In the genomic region with DNA sequence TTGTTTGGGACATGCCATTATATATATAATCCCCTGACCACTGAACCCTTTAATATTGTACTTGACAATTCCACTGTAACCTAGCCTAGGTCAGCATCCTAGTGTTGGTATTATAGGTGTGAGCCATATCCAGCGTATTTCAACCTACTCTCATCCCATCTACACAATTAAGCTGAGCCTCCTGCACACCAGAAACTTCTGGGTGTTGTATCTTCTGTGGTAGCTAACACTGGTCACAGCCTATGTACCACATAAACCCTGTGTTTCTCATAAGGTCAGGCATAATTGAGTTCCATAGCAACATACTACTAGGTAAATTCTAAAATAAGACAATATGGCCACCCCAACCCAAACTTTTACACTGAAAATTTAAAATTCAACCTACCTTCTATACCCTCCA, we compare ENCODE assay signal across 15 mouse cellular contexts.
"Had no signal": no experiment of that assay in that cellular context is flagged by ENCODE, and none has a peak within 500 bp of the region (broad histone marks: within the 10 kb centered on the region; RNA-seq: fewer than 3 reads in every experiment).

No protein-coding gene starts in this region.

- DNase-seq: kidney, adult 9 months; kidney, postnatal 10 days; kidney, postnatal 4 days; left cerebral cortex, postnatal 4 days; liver, embryonic 13.5 days; lung, adult 2 months; lung, postnatal 36 days; right cerebral cortex, adult 18-20 months; right cerebral cortex, postnatal 25 days; thymus, postnatal 36 days had no signal

- H3K27me3 ChIP-seq: limb, embryonic 13.5 days; liver, embryonic 13.5 days; neural tube, embryonic 15.5 days had no signal

- ATAC-seq: lung, postnatal 0 days; midbrain, embryonic 16.5 days had no signal

- H3K4me2 ChIP-seq: limb, embryonic 13.5 days; liver, embryonic 13.5 days; neural tube, embryonic 15.5 days had no signal

- H3K9me3 ChIP-seq: limb, embryonic 13.5 days; liver, embryonic 13.5 days; neural tube, embryonic 15.5 days had no signal

- H3K4me3 ChIP-seq: layer of hippocampus, adult 2 months; limb, embryonic 13.5 days; liver, embryonic 13.5 days; neural tube, embryonic 15.5 days had no signal

- H3K9ac ChIP-seq: limb, embryonic 13.5 days; neural tube, embryonic 15.5 days had no signal

- H3K27ac ChIP-seq: layer of hippocampus, adult 2 months; limb, embryonic 13.5 days; liver, embryonic 13.5 days; neural tube, embryonic 15.5 days had no signal
